Mouse (Mus musculus): ENCODE results near the gene Atxn7l3. TPM values are rescaled to one million over a fixed set of nuclear protein-coding genes. Genes with fewer than 3 reads are reported as not detected.

Gene Atxn7l3
- total RNA-seq, 2 experiments from 2014 or later: 227 to 258 TPM

GRCm38 (mm10) chr11:102241246-102241645 lies 55.2 kb downstream of the Atxn7l3 start:
- DNase-seq (ENCODE audit: low spot score in 2 of 2): no peak
- intact Hi-C loops (cut with DNase I): loop anchor here (5.0 kb wide), 1 partner anchor 39 kb away; no protein-coding TSS in a partner anchor

- no peak for DNase-seq (ENCODE audit: low spot score in 2 of 2)
- intact Hi-C loops (cut with DNase I): loop anchor here (5.0 kb wide), 1 partner anchor 38 kb away; no protein-coding TSS in a partner anchor
These were observed 55.8 kb downstream of the Atxn7l3 start for GRCm38 (mm10) chr11:102240636-102241035.

Other genes starting within 250 kb of the Atxn7l3 start
- gene Mpp2, start 208.1 kb downstream of the Atxn7l3 start, total RNA-seq (2021): 100 to 1,000 TPM; 148 to 157 TPM
- not detected for gene Ppy, start 195.3 kb downstream of the Atxn7l3 start, total RNA-seq (2021)
- gene Pyy, start 188.8 kb downstream of the Atxn7l3 start, total RNA-seq (2021): not detected
- not detected for gene Nags, start 151.1 kb downstream of the Atxn7l3 start, total RNA-seq (2021)
- 10 to 100 TPM; 24.2 to 27.3 TPM for gene Tmem101, start 140.2 kb downstream of the Atxn7l3 start, total RNA-seq (2021)
- gene Lsm12, start 111.3 kb downstream of the Atxn7l3 start, total RNA-seq (2021): 10 to 100 TPM; 58.0 to 58.7 TPM
- gene G6pc3, start 107.0 kb downstream of the Atxn7l3 start, total RNA-seq (2021): 10 to 100 TPM; 56.1 to 67.2 TPM
- gene Hdac5, start 66.5 kb downstream of the Atxn7l3 start, total RNA-seq (2021): 100 to 1,000 TPM; 270 to 275 TPM
- gene BC030867, start 47.7 kb downstream of the Atxn7l3 start, total RNA-seq (2021): 1 to 10 TPM; 1.2 TPM
- 1 to 10 TPM; 1.2 to 1.7 TPM for gene Asb16, start 27.9 kb downstream of the Atxn7l3 start, total RNA-seq (2021)
- gene Tmub2, start 11.7 kb downstream of the Atxn7l3 start, total RNA-seq (2021): 10 to 100 TPM; 70.8 to 77.7 TPM
- 100 to 1,000 TPM; 114 to 125 TPM for gene Ubtf, start 23.1 kb upstream of the Atxn7l3 start, total RNA-seq (2021)
- under 1 TPM; 0.39 to 0.50 TPM for gene Slc4a1, start 69.6 kb upstream of the Atxn7l3 start, total RNA-seq (2021)
- 100 to 1,000 TPM; 469 to 527 TPM for gene Rundc3a, start 96.8 kb upstream of the Atxn7l3 start, total RNA-seq (2021)
- gene Slc25a39, start 111.3 kb upstream of the Atxn7l3 start, total RNA-seq (2021): 10 to 100 TPM; 56.7 to 64.8 TPM
- gene Grn, start 133.7 kb upstream of the Atxn7l3 start, total RNA-seq (2021): 10 to 100 TPM; 58.3 to 60.1 TPM
- 100 to 1,000 TPM; 116 to 117 TPM for gene Fam171a2, start 151.1 kb upstream of the Atxn7l3 start, total RNA-seq (2021)
- 1 to 10 TPM; 2.5 to 2.7 TPM for gene Itga2b, start 173.5 kb upstream of the Atxn7l3 start, total RNA-seq (2021)